Mouse (Mus musculus): ENCODE measurements around the gene Ebf1.

GRCm38 (mm10) chr11:44709869-44710460, 92.8 kb downstream of the Ebf1 start:
- TF ChIP-seq CTCF (IDR thresholded peaks at IDR 0.05; ENCODE audit: extremely low read depth, insufficient read depth, insufficient read length, insufficient replicate concordance), result no peak
- no peak for TF ChIP-seq POLR2A (IDR thresholded peaks at IDR 0.05; ENCODE audit: low read depth, low read length)
